Mouse (Mus musculus): ENCODE measurements around the gene Btbd9. TPM values are rescaled to one million over a fixed set of nuclear protein-coding genes. Genes with fewer than 3 reads are reported as not detected.

The Btbd9 gene
- total and polyA plus RNA-seq, 3 experiments = 24.7 to 33.8 TPM; not detected in 1

GRCm38 (mm10) chr17:30583258-30584001 is 7.1 kb upstream of the Btbd9 start:
- Histone ChIP-seq H3K27ac (ENCODE audit: control insufficient read depth, low read depth, low read length) (no peak overlapping the region), H3K4me1 (ENCODE audit: control insufficient read depth in 1 of 2, insufficient read depth in 2 of 2, low read length in 2 of 2) (no peaks in the 10 kb centered on the region), H3K9me3 (replicated peaks; ENCODE audit: insufficient read depth, low read length) (no peaks in the 10 kb centered on the region), H3K9ac (ENCODE audit: control insufficient read depth, low read depth, low read length, poor library complexity, severe bottlenecking) (no peak overlapping the region), H3K27me3 (ENCODE audit: control insufficient read depth in 1 of 2, insufficient read depth in 2 of 2, low read length in 2 of 2) (no peaks in the 10 kb centered on the region), H3K4me3 (ENCODE audit: control insufficient read depth in 1 of 2, insufficient read depth in 1 of 2, low read depth in 2 of 2, low read length in 2 of 2) (no peak overlapping the region), H3K79me2 (ENCODE audit: control insufficient read depth, insufficient read depth, low read length, poor library complexity) (no peaks in the 10 kb centered on the region), H3K36me3 (ENCODE audit: control insufficient read depth in 1 of 2, insufficient read depth in 2 of 2, low read length in 2 of 2) (no peaks in the 10 kb centered on the region)
- no peak for TF ChIP-seq POLR2A (IDR thresholded peaks at IDR 0.05; ENCODE audit: control insufficient read depth in 1 of 2, insufficient read depth in 1 of 2, low read depth in 1 of 2, low read length in 2 of 2, poor library complexity in 1 of 2)
- no peak for DNase-seq (ENCODE audit: low read depth, low spot score)

- Histone ChIP-seq H3K27me3 (ENCODE audit: control insufficient read depth in 1 of 2, insufficient read depth in 2 of 2, low read length in 2 of 2) (no peaks in the 10 kb centered on the region), H3K9ac (ENCODE audit: control insufficient read depth, low read depth, low read length, poor library complexity, severe bottlenecking) (no peak overlapping the region), H3K4me3 (ENCODE audit: control insufficient read depth in 1 of 2, insufficient read depth in 1 of 2, low read depth in 2 of 2, low read length in 2 of 2) (no peak overlapping the region), H3K27ac (ENCODE audit: control insufficient read depth, low read depth, low read length) (no peak overlapping the region), H3K36me3 (ENCODE audit: control insufficient read depth in 1 of 2, insufficient read depth in 2 of 2, low read length in 2 of 2) (no peaks in the 10 kb centered on the region), H3K79me2 (ENCODE audit: control insufficient read depth, insufficient read depth, low read length, poor library complexity) (no peaks in the 10 kb centered on the region), H3K9me3 (replicated peaks; ENCODE audit: insufficient read depth, low read length) (no peaks in the 10 kb centered on the region), H3K4me1 (ENCODE audit: control insufficient read depth in 1 of 2, insufficient read depth in 2 of 2, low read length in 2 of 2) (no peaks in the 10 kb centered on the region)
- peak; percentile 41 for DNase-seq (ENCODE audit: low read depth, low spot score)
- TF ChIP-seq CTCF (IDR thresholded peaks at IDR 0.05 in 2 of 3, conservative IDR thresholded peaks at IDR 0.05 in 1 of 3; ENCODE audit: control insufficient read depth in 1 of 3, insufficient read depth in 1 of 3, low read depth in 2 of 3, low read length in 3 of 3, poor library complexity in 1 of 3, severe bottlenecking in 1 of 3) (peak in 2 of 3 experiments; percentile 25 to 50; a peak in 3 of 6 replicates), POLR2AphosphoS5 (IDR thresholded peaks at IDR 0.05; ENCODE audit: borderline replicate concordance, low read depth, low read length) (no peak), MYC (IDR thresholded peaks at IDR 0.05; ENCODE audit: low read depth, low read length) (peak; percentile 69), JUND (IDR thresholded peaks at IDR 0.05; ENCODE audit: low read depth, low read length) (no peak), TAL1 (IDR thresholded peaks at IDR 0.05; ENCODE audit: low read length) (no peak), RAD21 (IDR thresholded peaks at IDR 0.05; ENCODE audit: low read depth, low read length) (peak; percentile 29), SMC3 (IDR thresholded peaks at IDR 0.05; ENCODE audit: low read depth, low read length) (peak; percentile 33; the same call in 1 of the 2 replicates), TBP (IDR thresholded peaks at IDR 0.05; ENCODE audit: low read depth, low read length) (peak; percentile 60), ZC3H11A (IDR thresholded peaks at IDR 0.05; ENCODE audit: low read depth, low read length) (peak; percentile 32; the same call in 1 of the 2 replicates)
Observed at GRCm38 (mm10) chr17:30582313-30582712, 6.0 kb upstream of the Btbd9 start.

GRCm38 (mm10) chr17:30581201-30581600 is 4.9 kb upstream of the Btbd9 start:
- Histone ChIP-seq H3K9me3 (replicated peaks; ENCODE audit: insufficient read depth, low read length) (no peaks in the 10 kb centered on the region), H3K27ac (ENCODE audit: control insufficient read depth, low read depth, low read length) (no peak overlapping the region), H3K27me3 (ENCODE audit: control insufficient read depth in 1 of 2, insufficient read depth in 2 of 2, low read length in 2 of 2) (no peaks in the 10 kb centered on the region), H3K79me2 (ENCODE audit: control insufficient read depth, insufficient read depth, low read length, poor library complexity) (peaks cover 8% of the 10 kb centered on the region), H3K9ac (ENCODE audit: control insufficient read depth, low read depth, low read length, poor library complexity, severe bottlenecking) (no peak overlapping the region), H3K4me3 (ENCODE audit: control insufficient read depth in 1 of 2, insufficient read depth in 1 of 2, low read depth in 2 of 2, low read length in 2 of 2) (no peak overlapping the region), H3K36me3 (ENCODE audit: control insufficient read depth in 1 of 2, insufficient read depth in 2 of 2, low read length in 2 of 2) (peaks cover 0 to 5% of the 10 kb centered on the region in 2 experiments; a peak in 1 of 4 replicates), H3K4me1 (ENCODE audit: control insufficient read depth in 1 of 2, insufficient read depth in 2 of 2, low read length in 2 of 2) (peaks cover 6% of the 10 kb centered on the region in 2 experiments)
- no peak for DNase-seq (ENCODE audit: low read depth, low spot score)
- TF ChIP-seq USF1 (IDR thresholded peaks at IDR 0.05; ENCODE audit: low read depth, low read length) (0 out of 2 replicates have a peak, but pooled peaks have one; percentile 6), MAFK (IDR thresholded peaks at IDR 0.05; ENCODE audit: borderline replicate concordance, low read depth, low read length) (no peak), ZKSCAN1 (IDR thresholded peaks at IDR 0.05; ENCODE audit: low read depth, low read length) (no peak), EP300 (IDR thresholded peaks at IDR 0.05; ENCODE audit: low read depth in 1 of 2, low read length in 2 of 2) (no peak), KAT2A (conservative IDR thresholded peaks at IDR 0.05; ENCODE audit: low read depth, low read length) (no peak), JUND (IDR thresholded peaks at IDR 0.05; ENCODE audit: low read depth, low read length) (no peak)

Measured in MEL (cell line).